Mouse (Mus musculus): ENCODE measurements around the gene Tars2. TPM values are rescaled to one million over a fixed set of nuclear protein-coding genes. Genes with fewer than 3 reads are reported as not detected.

Tars2 gene
- polyA plus RNA-seq, 1 experiment from 2014 or later, result 45.8 TPM

DNA sequence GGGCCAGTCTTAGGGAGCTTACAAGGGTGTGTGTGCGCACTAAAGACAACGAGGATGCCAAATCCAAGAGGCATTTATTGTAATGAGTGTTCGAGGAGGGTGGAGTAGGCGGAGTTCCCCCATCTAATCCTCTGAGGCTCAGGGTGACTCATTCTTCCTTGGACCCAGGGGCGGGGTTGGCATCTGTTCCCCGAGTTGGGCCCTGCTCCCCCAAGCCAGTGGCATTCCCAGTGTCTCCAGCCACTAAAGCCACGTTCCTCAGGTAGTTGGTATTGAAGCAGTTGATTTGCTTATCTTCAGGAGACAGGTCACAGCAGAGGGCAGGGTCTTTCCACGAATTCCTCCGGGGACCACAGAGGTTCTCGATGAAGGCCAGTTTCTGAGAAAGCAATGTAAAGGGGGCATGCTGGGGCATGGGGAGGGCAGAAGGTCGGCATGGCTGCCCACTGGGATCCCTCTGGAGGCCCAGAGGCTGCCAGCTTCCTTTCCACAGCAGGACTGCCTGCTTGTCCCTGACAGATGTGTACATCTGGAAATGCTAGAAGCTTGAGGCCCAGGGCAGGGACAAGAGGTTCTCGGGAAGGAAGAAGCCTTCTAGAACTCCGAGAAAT is 25.8 kb downstream of the Tars2 start:
- Histone ChIP-seq H3K27me3 (no peaks in the 10 kb centered on the region), H3K4me3 (replicated peaks) (no peak overlapping the region), H3K36me3 (no peaks in the 10 kb centered on the region), H3K4me1 (peaks cover 16% of the 10 kb centered on the region), H3K27ac (replicated peaks) (peak overlapping the region; percentile 39; the same call in 1 of the 2 replicates), H3K9me3 (replicated peaks) (no peaks in the 10 kb centered on the region), H3K9ac (no peak overlapping the region), H3K4me2 (replicated peaks) (no peak overlapping the region)
- ATAC-seq (ENCODE audit: insufficient number of reproducible peaks, low FRiP score, low TSS enrichment, low read depth), result no peak
- WGBS, result 52% methylated on average over 13 of the region's 13 CpGs

DNA sequence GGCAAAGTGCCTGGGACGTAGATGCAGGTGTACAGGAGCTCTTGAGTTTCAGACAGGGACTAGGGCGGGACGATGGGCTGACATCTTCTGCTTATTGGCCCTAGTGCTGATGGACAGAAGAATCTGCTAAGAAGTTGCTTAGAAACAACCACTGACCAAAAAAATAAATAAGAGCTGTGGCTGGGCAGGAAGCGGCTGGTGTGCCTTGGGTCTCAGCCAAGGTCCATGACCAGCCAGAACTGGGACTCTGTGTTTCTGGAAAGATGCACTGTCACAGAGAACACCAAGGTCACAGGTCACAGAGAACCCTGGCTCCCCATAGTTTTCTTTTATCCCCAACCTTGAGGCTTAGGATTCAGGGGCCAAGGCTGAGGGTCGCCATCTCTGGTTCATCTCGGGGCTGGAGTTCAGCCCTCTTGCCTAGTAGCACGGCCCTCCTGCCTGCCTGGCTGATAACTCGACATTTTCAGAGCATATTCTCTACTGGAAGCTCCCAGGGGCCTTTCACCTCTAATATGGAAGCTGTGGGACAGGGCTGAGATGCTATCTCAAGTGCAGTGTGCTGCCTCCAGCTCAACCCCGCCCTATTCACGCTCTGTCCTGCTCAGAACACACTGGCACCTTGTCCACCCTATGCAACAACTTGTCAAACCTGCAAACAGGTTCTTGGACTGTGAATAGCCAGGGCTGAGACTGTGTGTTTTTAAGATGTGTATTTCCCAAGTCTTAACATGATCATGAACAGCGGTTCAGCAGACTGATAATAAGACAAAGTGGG is 27.1 kb downstream of the Tars2 start:
- no peak overlapping the region for H3K4me2 ChIP-seq (replicated peaks)
- 83% methylated on average over 11 of the region's 11 CpGs for WGBS
- no peak overlapping the region for H3K9ac ChIP-seq
- peaks cover 15% of the 10 kb centered on the region for H3K4me1 ChIP-seq
- no peaks in the 10 kb centered on the region for H3K9me3 ChIP-seq (replicated peaks)
- ATAC-seq (ENCODE audit: insufficient number of reproducible peaks, low FRiP score, low TSS enrichment, low read depth), result no peak
- no peak overlapping the region for H3K4me3 ChIP-seq (replicated peaks)
- H3K27ac ChIP-seq (replicated peaks), result no peak overlapping the region; the same call in 1 of the 2 replicates
- no peaks in the 10 kb centered on the region for H3K27me3 ChIP-seq
- no peaks in the 10 kb centered on the region for H3K36me3 ChIP-seq

DNA sequence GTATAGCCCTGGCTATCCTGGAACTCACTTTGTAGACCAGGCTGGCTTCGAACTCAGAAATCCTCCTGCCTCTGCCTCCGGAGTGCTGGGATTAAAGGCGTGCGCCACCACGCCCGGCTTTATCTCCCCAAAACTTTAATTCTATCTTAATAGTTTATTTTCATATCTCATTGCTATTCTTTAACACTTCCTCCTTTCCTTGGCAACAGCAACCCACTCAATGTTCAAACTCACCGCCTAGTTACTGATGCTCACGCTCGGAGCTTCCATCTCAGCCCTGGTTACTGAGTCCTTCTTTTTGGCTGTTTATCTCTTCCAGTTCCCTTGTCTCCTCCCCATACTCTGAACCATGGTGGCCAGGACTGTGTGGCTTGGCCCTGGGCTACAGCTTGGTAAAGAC is 27.7 kb downstream of the Tars2 start:
- peaks cover 15% of the 10 kb centered on the region for H3K4me1 ChIP-seq
- H3K4me2 ChIP-seq (replicated peaks), result no peak overlapping the region
- no peak overlapping the region for H3K9ac ChIP-seq
- no peak overlapping the region for H3K27ac ChIP-seq (replicated peaks)
- H3K27me3 ChIP-seq, result no peaks in the 10 kb centered on the region
- no peaks in the 10 kb centered on the region for H3K9me3 ChIP-seq (replicated peaks)
- no peak for ATAC-seq (ENCODE audit: insufficient number of reproducible peaks, low FRiP score, low TSS enrichment, low read depth)
- WGBS, result 98% methylated on average over 9 of the region's 9 CpGs
- no peaks in the 10 kb centered on the region for H3K36me3 ChIP-seq
- H3K4me3 ChIP-seq (replicated peaks), result no peak overlapping the region

DNA sequence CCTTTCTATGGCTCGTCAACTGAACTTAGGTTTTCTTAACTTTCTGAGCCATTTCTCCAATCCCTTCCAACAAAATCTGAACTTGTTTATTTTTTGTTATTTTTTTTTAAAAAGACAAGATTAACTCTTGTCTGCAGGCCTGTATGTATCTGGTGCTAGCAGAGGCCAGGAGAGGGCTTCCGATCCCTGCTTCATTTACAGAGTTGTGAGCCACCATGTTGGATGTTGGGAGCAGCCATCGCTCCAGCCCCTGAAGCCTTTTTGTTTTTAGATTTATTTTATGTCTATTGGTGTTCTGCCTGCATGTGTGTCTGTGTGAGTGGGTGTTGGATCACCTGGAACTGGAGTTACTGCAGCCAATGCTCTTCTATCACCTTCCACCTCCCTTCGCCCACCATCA is 28.2 kb downstream of the Tars2 start:
- Histone ChIP-seq H3K4me1 (peaks cover 15% of the 10 kb centered on the region), H3K27me3 (no peaks in the 10 kb centered on the region), H3K4me3 (replicated peaks) (no peak overlapping the region), H3K36me3 (no peaks in the 10 kb centered on the region), H3K9ac (no peak overlapping the region), H3K27ac (replicated peaks) (no peak overlapping the region), H3K4me2 (replicated peaks) (no peak overlapping the region), H3K9me3 (replicated peaks) (no peaks in the 10 kb centered on the region)
- 68% methylated on average over 4 of the region's 4 CpGs for WGBS
- no peak for ATAC-seq (ENCODE audit: insufficient number of reproducible peaks, low FRiP score, low TSS enrichment, low read depth)

DNA sequence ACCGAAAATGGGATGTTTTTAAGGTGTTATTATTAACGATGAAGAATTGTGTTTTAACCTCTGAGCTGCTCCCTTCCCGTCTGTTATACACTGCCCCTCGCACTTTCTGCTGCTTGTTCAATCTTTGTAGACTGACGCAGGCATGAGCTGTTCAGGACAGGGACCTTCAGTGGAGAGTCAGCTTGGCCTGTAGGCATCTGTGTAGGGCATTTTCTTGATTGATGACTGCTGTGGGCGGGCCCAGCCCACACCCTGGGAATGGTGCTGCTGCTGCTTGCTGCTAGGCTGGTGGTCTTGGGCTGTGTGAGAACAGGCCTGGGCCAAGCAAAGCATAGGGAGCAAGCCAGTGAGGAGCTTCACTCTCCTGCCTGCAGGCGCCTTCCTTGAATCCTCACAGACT is 29.6 kb downstream of the Tars2 start:
- ATAC-seq (ENCODE audit: insufficient number of reproducible peaks, low FRiP score, low TSS enrichment, low read depth), result no peak
- no peaks in the 10 kb centered on the region for H3K9me3 ChIP-seq (replicated peaks)
- no peak overlapping the region for H3K9ac ChIP-seq
- no peak overlapping the region for H3K4me2 ChIP-seq (replicated peaks)
- H3K36me3 ChIP-seq, result no peaks in the 10 kb centered on the region
- no peak overlapping the region for H3K4me3 ChIP-seq (replicated peaks)
- no peak overlapping the region for H3K27ac ChIP-seq (replicated peaks)
- no peaks in the 10 kb centered on the region for H3K27me3 ChIP-seq
- H3K4me1 ChIP-seq, result peaks cover 15% of the 10 kb centered on the region
- WGBS, result 85% methylated on average over 7 of the region's 7 CpGs

DNA sequence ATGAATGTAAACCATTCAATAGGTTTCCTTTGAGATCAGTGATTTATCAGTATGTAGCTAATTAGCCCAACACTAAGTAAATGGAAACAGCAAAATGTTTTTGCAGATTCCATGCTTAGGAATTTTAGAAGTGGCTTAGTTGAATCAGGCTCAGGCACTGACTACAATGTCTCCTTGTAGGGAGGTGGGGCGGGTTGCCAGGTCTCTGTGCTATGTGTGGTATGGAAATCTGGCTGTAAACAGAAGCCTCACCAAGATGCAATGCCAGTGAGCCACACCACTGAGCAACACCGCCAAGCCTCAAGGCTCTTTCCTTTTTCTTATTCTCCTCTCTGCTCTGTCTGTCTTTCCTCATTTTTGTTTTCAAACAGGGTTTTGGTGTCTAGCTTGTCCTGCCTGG is 31.1 kb downstream of the Tars2 start:
- no peak for ATAC-seq (ENCODE audit: insufficient number of reproducible peaks, low FRiP score, low TSS enrichment, low read depth)
- Histone ChIP-seq H3K27me3 (no peaks in the 10 kb centered on the region), H3K4me1 (peaks cover 4% of the 10 kb centered on the region; the same call in 1 of the 2 replicates), H3K9ac (no peak overlapping the region), H3K9me3 (replicated peaks) (no peaks in the 10 kb centered on the region), H3K27ac (replicated peaks) (no peak overlapping the region), H3K36me3 (no peaks in the 10 kb centered on the region), H3K4me2 (replicated peaks) (no peak overlapping the region), H3K4me3 (replicated peaks) (no peak overlapping the region)
- 65% methylated on average over 2 of the region's 2 CpGs for WGBS

DNA sequence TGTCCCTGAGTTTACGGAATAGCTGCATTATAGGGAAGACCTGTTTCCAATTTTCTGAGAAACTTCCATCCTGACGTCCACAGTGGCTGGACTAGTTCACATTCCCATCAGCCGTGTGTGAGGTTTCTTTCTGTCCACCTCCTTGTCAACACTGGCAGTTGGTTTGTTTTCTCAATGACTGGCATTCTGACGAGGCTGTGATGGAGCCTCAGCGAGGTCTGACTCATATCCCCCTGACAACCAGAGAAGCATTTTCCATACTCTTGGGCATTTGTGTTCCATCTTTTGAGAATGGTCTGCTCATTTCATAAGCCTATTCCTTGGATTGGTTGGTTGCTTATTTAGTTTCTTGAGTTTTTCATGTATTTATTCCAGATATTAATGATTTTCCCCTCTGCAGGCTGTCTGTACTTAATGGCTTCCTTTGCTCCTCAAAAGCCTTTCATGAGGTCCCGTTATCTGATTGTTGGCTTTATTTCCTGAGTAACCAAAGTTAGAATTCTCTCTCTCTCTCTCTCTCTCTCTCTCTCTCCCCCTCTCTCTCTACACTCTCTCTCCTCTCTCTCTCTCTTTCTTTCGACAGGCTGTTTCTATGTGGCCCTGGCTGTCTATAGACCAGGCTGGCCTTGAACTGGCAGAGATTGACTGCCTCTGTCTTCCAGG is 33.2 kb downstream of the Tars2 start:
- ATAC-seq (ENCODE audit: insufficient number of reproducible peaks, low FRiP score, low TSS enrichment, low read depth), result no peak
- Histone ChIP-seq H3K27ac (replicated peaks) (no peak overlapping the region), H3K9ac (no peak overlapping the region), H3K27me3 (no peaks in the 10 kb centered on the region), H3K4me1 (no peaks in the 10 kb centered on the region), H3K9me3 (replicated peaks) (no peaks in the 10 kb centered on the region), H3K36me3 (no peaks in the 10 kb centered on the region), H3K4me2 (replicated peaks) (no peak overlapping the region), H3K4me3 (replicated peaks) (no peak overlapping the region)
- 48% methylated on average over 7 of the region's 7 CpGs for WGBS

DNA sequence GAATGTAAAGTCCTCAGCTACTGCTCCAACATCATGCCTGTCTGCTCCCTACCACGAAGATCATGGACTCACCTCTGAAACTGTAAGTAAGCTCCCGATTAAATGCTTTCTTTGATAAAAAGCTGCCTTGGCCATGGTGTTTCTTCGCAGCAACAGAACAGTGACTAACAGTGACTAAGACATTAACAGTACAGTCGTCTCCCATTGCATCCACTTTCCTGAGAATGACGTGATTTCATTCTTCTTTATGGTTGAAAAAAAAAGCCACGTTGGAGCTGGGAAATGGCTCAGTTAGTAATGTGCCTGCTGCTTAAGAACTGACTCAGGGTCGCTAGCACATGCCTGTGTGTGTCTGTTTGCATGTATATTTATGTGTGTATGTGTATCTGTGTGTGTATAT is 34.1 kb downstream of the Tars2 start:
- Histone ChIP-seq H3K4me1 (no peaks in the 10 kb centered on the region), H3K36me3 (no peaks in the 10 kb centered on the region), H3K9ac (no peak overlapping the region), H3K4me3 (replicated peaks) (no peak overlapping the region), H3K9me3 (replicated peaks) (no peaks in the 10 kb centered on the region), H3K27me3 (no peaks in the 10 kb centered on the region), H3K4me2 (replicated peaks) (no peak overlapping the region), H3K27ac (replicated peaks) (no peak overlapping the region)
- no peak for ATAC-seq (ENCODE audit: insufficient number of reproducible peaks, low FRiP score, low TSS enrichment, low read depth)
- 83% methylated on average over 7 of the region's 7 CpGs for WGBS

DNA sequence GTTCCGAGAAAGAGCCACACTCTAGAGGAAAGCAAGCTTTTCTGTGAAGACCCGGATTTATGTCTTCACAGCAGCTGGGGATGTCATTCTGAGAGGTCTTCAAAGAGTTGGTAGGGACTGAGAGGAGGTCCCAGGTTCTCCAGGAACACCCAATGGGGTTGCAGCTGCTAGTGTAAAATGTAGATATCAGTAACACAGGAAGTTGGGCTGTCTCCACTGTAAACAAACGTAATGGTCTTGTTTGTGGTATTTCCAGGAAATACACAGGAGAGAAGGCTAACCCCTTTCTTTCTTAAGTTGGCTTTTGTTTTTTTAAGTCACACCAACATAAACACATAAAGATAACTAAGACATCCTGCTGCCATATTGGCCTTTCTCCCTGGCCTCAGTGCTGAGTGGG is 37.6 kb downstream of the Tars2 start:
- no peak overlapping the region for H3K4me3 ChIP-seq (replicated peaks)
- H3K4me1 ChIP-seq, result no peaks in the 10 kb centered on the region
- no peaks in the 10 kb centered on the region for H3K9me3 ChIP-seq (replicated peaks)
- no peak overlapping the region for H3K4me2 ChIP-seq (replicated peaks)
- no peak overlapping the region for H3K9ac ChIP-seq
- no peak overlapping the region for H3K27ac ChIP-seq (replicated peaks)
- 71% methylated on average over 3 of the region's 3 CpGs for WGBS
- ATAC-seq (ENCODE audit: insufficient number of reproducible peaks, low FRiP score, low TSS enrichment, low read depth), result no peak
- H3K36me3 ChIP-seq, result no peaks in the 10 kb centered on the region
- H3K27me3 ChIP-seq, result no peaks in the 10 kb centered on the region

DNA sequence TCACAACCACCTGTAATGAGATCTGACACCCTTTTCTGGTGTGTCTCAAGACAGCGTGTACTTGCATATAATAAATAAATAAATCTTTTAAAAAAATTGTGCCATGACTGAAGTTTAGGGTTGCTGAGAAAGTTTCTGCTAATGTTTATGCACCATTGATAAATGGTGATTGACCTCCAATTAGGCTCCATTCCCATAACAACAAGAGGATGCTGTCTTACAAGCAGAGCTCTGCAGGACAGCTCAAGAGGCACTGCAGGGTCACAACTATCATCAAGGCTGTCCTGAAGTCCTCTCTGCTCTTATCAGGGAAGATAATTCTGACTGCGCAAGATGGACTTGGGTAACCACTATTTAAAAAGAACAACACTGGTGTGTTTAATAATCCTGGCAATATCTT is 41.9 kb downstream of the Tars2 start:
- 89% methylated on average over 2 of the region's 2 CpGs for WGBS
- no peaks in the 10 kb centered on the region for H3K4me1 ChIP-seq

DNA sequence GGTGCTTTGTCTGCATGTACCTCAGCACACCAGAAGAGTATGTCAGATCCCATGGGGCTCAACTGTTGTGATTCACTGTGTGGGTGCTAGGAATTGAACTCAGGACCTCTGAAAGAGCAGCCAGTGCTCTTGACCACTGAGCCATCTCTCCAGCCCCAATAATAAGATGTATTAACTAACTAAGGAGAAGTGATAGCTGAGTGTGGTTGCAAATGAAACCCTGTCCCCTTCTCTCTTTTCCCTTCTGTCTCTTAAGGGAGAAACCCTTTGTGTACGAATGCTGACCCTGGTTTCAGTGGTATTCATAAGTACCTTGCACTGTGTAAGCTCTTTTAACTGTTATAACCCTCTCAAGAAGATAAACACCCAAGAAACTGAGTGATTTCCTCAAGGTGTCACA is 43.9 kb downstream of the Tars2 start:
- WGBS, result 96% methylated on average over 1 of the region's 1 CpGs

More for the DNA sequence above, 41.9 kb downstream of the Tars2 start:
- Histone ChIP-seq H3K9me3 (replicated peaks) (no peaks in the 10 kb centered on the region), H3K27ac (replicated peaks) (no peak overlapping the region), H3K4me2 (replicated peaks) (no peak overlapping the region), H3K36me3 (no peaks in the 10 kb centered on the region), H3K27me3 (no peaks in the 10 kb centered on the region), H3K4me3 (replicated peaks) (no peak overlapping the region), H3K9ac (no peak overlapping the region)
- no peak for ATAC-seq (ENCODE audit: insufficient number of reproducible peaks, low FRiP score, low TSS enrichment, low read depth)

More for the DNA sequence above, 43.9 kb downstream of the Tars2 start:
- H3K27ac ChIP-seq (replicated peaks), result no peak overlapping the region
- H3K27me3 ChIP-seq, result no peaks in the 10 kb centered on the region
- H3K9ac ChIP-seq, result no peak overlapping the region
- no peaks in the 10 kb centered on the region for H3K4me1 ChIP-seq
- no peaks in the 10 kb centered on the region for H3K9me3 ChIP-seq (replicated peaks)
- H3K36me3 ChIP-seq, result no peaks in the 10 kb centered on the region
- no peak overlapping the region for H3K4me3 ChIP-seq (replicated peaks)
- H3K4me2 ChIP-seq (replicated peaks), result no peak overlapping the region
- ATAC-seq (ENCODE audit: insufficient number of reproducible peaks, low FRiP score, low TSS enrichment, low read depth), result no peak

Measured in embryonic facial prominence, embryonic 15.5 days (tissue).